Mouse (Mus musculus) ovary, postnatal 10 days (tissue): ENCODE measurements at regions not wholly inside any gene's neighbourhood (a gene's known extent, or its start where the extent isn't known, plus 50 kb on each side); places are given as distances from the start of the nearest gene placed in this dataset.
"Not testable (repeated sequence)": the region's sequence is repeated elsewhere in the genome, so short reads cannot be mapped to it uniquely, and the experiment has no call there.

Experiments
- DNase-seq: peaks from one replicate; pipeline ENCODE4 v3.0.0; 2022; ENCODE audit warnings: low spot score

- no peak for DNase-seq
Observed at GRCm38 (mm10) chr4:21464456-21464855, 221.3 kb downstream of the Prdm13 start.

GRCm38 (mm10) chr4:21441274-21441673 is 244.5 kb downstream of the Prdm13 start:
- no peak for DNase-seq

- no peak for DNase-seq
Observed at GRCm38 (mm10) chr4:21436710-21437109, 249.1 kb downstream of the Prdm13 start.

GRCm38 (mm10) chr4:21407850-21408249 is 277.9 kb downstream of the Prdm13 start:
- DNase-seq = no peak

GRCm38 (mm10) chr4:21369314-21369713 is 316.4 kb downstream of the Prdm13 start:
- no peak for DNase-seq

GRCm38 (mm10) chr4:21368234-21369021 is 317.3 kb downstream of the Prdm13 start:
- DNase-seq = no peak

GRCm38 (mm10) chr4:21321769-21322168 is 364.0 kb downstream of the Prdm13 start:
- DNase-seq = no peak

GRCm38 (mm10) chr4:21309239-21309638 is 376.5 kb downstream of the Prdm13 start:
- DNase-seq = not testable (repeated sequence)

GRCm38 (mm10) chr4:21307476-21308011 is 378.2 kb downstream of the Prdm13 start:
- no peak for DNase-seq

GRCm38 (mm10) chr4:21300141-21300540 is 385.6 kb downstream of the Prdm13 start:
- DNase-seq = no peak

- DNase-seq = no peak
Observed at GRCm38 (mm10) chr4:21267302-21267701, 418.5 kb downstream of the Prdm13 start.

GRCm38 (mm10) chr4:21266886-21267285 is 418.9 kb downstream of the Prdm13 start:
- DNase-seq = no peak

GRCm38 (mm10) chr4:21250396-21250795 is 435.4 kb downstream of the Prdm13 start:
- no peak for DNase-seq

- peak; percentile 2 for DNase-seq
Observed at GRCm38 (mm10) chr4:21222631-21223030, 463.1 kb downstream of the Prdm13 start.

GRCm38 (mm10) chr4:21207617-21208016 is 478.1 kb downstream of the Prdm13 start:
- DNase-seq = no peak

GRCm38 (mm10) chr4:21195620-21196019 is 490.1 kb downstream of the Prdm13 start:
- DNase-seq = no peak

GRCm38 (mm10) chr4:21173789-21174188 is 512.0 kb downstream of the Prdm13 start:
- DNase-seq = no peak

- DNase-seq = no peak
Observed at GRCm38 (mm10) chr4:21173019-21173418, 512.7 kb downstream of the Prdm13 start.

- no peak for DNase-seq
Observed at GRCm38 (mm10) chr4:21170734-21171133, 515.0 kb downstream of the Prdm13 start.

- no peak for DNase-seq
Observed at GRCm38 (mm10) chr4:21162124-21162523, 523.6 kb downstream of the Prdm13 start.

- no peak for DNase-seq
Observed at GRCm38 (mm10) chr4:21125892-21126291, 559.9 kb downstream of the Prdm13 start.

GRCm38 (mm10) chr4:21095741-21096140 is 590.0 kb downstream of the Prdm13 start:
- no peak for DNase-seq

GRCm38 (mm10) chr4:21070198-21070785 is 615.5 kb downstream of the Prdm13 start:
- DNase-seq = no peak
